Mouse (Mus musculus) brain, embryonic 18.5 days (tissue): Measurements from ENCODE around the gene Sirt6.
"Not testable (repeated sequence)": the region's sequence is repeated elsewhere in the genome, so short reads cannot be mapped to it uniquely, and the experiment has no call there.

ENCODE experiments used
- DNase-seq: peaks from one replicate; pipeline ENCODE4 v3.0.0-alpha.2; 2012; ENCODE audit warnings: low read depth, low spot score

The Sirt6 gene

GRCm38 (mm10) chr10:81626994-81627835 lies at the start of gene Sirt6:
Sirt6 (minus strand) TSS chr10:81627797.
- DNase-seq = peak; percentile 92

- DNase-seq = no peak
Measured at GRCm38 (mm10) chr10:81656174-81656573, 28.6 kb upstream of the Sirt6 start.

DNA sequence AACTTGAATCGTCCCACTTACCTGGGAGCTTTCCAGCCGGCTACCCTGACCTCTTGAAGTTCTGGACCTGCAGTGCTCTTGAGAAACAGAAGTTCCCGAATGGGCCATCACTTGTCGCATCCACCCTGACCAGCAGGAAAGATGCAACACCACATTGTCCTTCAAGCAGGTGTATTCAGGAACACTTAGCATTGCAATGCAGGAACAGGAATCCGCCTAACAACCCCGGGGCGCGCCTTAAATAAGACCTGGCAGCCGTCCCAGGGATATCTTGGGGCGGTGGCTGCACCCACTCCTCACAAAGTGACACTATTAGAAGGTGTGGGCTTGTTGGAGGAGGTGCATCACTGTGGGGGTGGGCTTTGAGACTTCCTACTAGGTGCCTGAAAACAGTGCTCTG lies 27.6 kb upstream of the Sirt6 start:
- no peak for DNase-seq

- DNase-seq = peak; percentile 74
Measured at GRCm38 (mm10) chr10:81648803-81649775, 21.5 kb upstream of the Sirt6 start, which contains the start of gene Gm10778. Gm10778 (plus strand) TSS chr10:81649059.

DNA sequence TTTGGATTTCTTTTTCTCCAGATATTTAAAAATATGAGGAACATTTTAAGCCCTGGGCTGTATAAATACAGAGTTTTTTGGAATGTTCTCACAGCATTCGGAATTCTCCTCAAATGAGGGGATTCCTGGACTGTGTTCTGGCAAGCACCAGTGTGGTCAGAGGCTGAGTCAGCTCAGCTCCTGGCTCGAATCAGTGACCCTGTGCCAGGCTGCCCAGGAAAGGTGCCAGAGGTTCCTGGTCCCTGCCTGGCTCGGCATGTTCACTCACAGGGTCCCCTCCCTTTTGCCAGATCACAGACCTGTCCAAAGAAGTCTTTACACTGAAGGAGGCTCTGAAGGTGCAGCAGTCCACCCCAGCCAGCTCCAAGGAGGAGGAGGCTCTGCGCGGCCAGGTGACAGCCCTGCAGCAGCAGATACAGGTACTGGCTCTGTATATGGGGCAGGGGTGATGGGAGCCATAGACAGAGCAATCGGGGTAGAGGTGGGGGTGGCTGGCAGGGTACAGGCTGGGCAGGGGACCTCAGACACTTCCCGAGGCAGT lies 18.5 kb upstream of the Sirt6 start:
- no peak for DNase-seq

DNA sequence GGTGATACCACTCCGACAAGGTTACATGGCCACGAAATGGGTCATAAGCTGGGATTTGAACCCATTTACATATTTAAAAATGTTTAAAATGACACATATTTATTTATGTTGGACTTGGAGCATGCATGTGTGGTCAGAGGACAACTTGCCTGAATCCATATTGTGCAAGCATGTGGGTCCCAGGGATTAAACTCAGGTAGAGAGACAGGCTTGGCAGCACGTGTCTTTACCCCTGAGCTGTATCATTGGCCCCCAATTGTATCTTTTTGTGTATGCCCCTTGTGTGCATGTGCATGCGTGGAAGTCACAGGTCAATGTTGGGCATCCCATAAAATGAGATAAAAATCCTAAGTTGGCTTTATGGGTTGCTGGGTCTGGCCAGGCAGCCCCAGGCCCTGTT lies 17.8 kb upstream of the Sirt6 start:
- no peak for DNase-seq

GRCm38 (mm10) chr10:81644716-81645115 lies 17.1 kb upstream of the Sirt6 start:
- no peak for DNase-seq

DNA sequence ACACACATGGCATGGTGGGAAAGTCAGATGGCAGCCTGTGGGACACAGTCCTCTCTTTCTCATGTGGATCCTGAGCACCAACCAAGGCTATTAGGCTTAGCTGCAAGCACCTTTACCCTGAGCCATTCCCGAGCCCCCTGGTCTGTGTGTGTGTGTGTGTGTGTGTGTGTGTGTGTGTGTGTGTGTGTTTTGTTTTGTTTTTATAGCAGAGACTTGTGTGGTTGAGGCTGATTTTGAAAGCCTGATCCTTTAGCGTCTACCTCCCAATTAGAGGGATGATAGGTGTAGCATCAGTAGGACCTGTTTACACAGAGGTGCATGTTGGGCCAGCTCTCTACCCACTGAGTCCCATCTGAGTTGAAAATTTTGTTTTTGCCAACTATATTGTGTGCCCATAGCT lies 16.6 kb upstream of the Sirt6 start:
- DNase-seq = no peak

GRCm38 (mm10) chr10:81643449-81644055 lies 16.0 kb upstream of the Sirt6 start:
- peak; percentile 85 for DNase-seq

DNA sequence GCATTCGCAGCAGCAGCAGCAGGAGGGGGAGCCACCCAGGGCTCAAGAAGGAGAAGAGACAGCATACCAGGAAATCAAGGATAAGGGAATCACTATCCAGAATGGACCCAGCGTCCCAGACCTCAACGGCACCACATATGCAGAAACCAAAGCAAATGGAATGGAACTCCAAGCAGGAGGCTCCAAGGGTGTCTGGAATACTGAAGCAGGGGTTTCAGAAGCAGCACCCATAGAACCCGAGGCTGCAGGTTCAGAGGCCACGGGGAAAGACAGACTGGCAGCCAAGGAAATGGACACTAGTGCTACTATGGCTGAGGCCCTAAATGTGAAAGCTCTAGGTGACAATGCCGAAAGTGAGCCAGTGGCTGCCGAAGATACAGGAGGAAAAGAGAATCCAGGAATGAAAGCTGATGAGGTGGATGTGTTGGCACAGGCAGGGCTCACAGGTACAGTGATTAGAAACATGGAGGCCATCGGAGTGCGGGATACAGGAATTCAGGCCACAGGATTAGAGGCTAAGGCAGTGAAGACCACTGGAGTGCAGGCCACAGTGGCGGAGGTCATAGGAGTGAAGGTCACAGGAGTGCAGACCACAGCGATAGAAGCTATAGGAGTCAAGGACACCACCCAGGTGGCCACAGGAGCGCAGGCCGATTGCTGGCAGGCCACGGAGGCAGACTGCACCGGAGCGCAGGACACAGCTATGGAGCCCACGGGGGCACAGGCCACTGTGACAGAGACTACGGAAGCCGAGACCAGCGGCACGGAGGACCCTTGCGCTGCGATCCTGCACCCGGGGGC lies 15.3 kb upstream of the Sirt6 start:
- no peak for DNase-seq

- DNase-seq = no peak
Measured at GRCm38 (mm10) chr10:81641978-81642647, 14.5 kb upstream of the Sirt6 start.

- no peak for DNase-seq
Measured at GRCm38 (mm10) chr10:81641566-81641965, 14.0 kb upstream of the Sirt6 start.

- DNase-seq = not testable (repeated sequence)
Measured at GRCm38 (mm10) chr10:81640825-81641224, 13.2 kb upstream of the Sirt6 start.

DNA sequence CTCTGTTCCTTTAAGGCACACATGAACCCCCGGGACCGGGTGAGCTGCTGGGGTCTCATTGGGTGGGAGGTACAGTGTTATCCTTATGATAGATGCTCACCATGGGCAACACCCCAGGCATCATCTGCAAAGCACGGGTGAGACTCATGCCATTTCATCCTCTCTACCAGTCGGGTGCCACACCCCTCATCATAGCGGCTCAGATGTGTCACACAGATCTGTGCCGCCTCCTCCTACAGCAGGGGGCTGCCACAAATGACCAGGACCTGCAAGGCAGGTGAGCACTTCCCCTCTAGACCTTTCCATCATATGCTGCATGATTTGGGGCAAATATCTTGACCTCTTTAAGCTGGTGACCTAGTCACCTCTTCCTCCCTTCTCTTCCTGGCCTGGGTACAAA lies 10.5 kb upstream of the Sirt6 start:
- DNase-seq = no peak

- no peak for DNase-seq
Measured at GRCm38 (mm10) chr10:81636338-81636737, 8.7 kb upstream of the Sirt6 start.

GRCm38 (mm10) chr10:81633253-81634099 lies 5.9 kb upstream of the Sirt6 start:
- DNase-seq = peak; percentile 60

GRCm38 (mm10) chr10:81628390-81628789 lies 793 bp upstream of the Sirt6 start, which contains the start of gene Ankrd24:
Ankrd24 (plus strand) TSS chr10:81628540.
- DNase-seq = no peak

GRCm38 (mm10) chr10:81627836-81628220 lies 231 bp upstream of the Sirt6 start:
- no peak for DNase-seq
